Mouse (Mus musculus): ENCODE data around the gene Myh6. TPM values are rescaled to one million over a fixed set of nuclear protein-coding genes. Genes with fewer than 3 reads are reported as not detected.
"Not testable (repeated sequence)": the region's sequence is repeated elsewhere in the genome, so short reads cannot be mapped to it uniquely, and the experiment has no call there.

The Myh6 gene
- total and polyA plus RNA-seq, 3 experiments, result 6,249 to 21,149 (median 19,033) TPM

GRCm38 (mm10) chr14:55003878-55004855 lies 37.4 kb upstream of the Myh6 start:
- intact Hi-C loops (cut with DNase I), result no loop called here
- Histone ChIP-seq H3K27ac (peak overlapping the region; percentile 93), H3K36me3 (ENCODE audit: control insufficient read depth, insufficient read depth, low read length) (no peaks in the 10 kb centered on the region), H3K27me3 (ENCODE audit: control insufficient read depth, insufficient read depth, low read length) (no peaks in the 10 kb centered on the region), H3K4me3 (no peak overlapping the region), H3K79me2 (replicated peaks; ENCODE audit: control insufficient read depth, insufficient read depth, low read length) (no peaks in the 10 kb centered on the region), H3K9ac (ENCODE audit: low read depth, low read length) (peak overlapping the region; percentile 22; the same call in 1 of the 2 replicates), H3K4me1 (ENCODE audit: control insufficient read depth, insufficient read depth, low read length) (peaks cover 13% of the 10 kb centered on the region)
- TF ChIP-seq POLR2A (IDR thresholded peaks at IDR 0.05; ENCODE audit: insufficient read depth, low read depth, low read length) (peak; percentile 68), CTCF (IDR thresholded peaks at IDR 0.05) (no peak), EP300 (IDR thresholded peaks at IDR 0.05; ENCODE audit: insufficient read depth, low read depth, low read length) (peak; percentile 87)
- DNase-seq, result peak; percentile 64 to 83
- WGBS, result 35% methylated on average over 18 of the region's 18 CpGs

GRCm38 (mm10) chr14:55002687-55003120 lies 36.0 kb upstream of the Myh6 start:
- Histone ChIP-seq H3K9ac (ENCODE audit: low read depth, low read length) (no peak overlapping the region), H3K27me3 (ENCODE audit: control insufficient read depth, insufficient read depth, low read length) (no peaks in the 10 kb centered on the region), H3K79me2 (replicated peaks; ENCODE audit: control insufficient read depth, insufficient read depth, low read length) (no peaks in the 10 kb centered on the region), H3K36me3 (ENCODE audit: control insufficient read depth, insufficient read depth, low read length) (no peaks in the 10 kb centered on the region), H3K4me1 (ENCODE audit: control insufficient read depth, insufficient read depth, low read length) (peaks cover 13% of the 10 kb centered on the region), H3K4me3 (no peak overlapping the region), H3K27ac (peak overlapping the region; percentile 93)
- peak in 1 of 2 experiments; percentile 36 for DNase-seq
- WGBS, result 13% methylated on average over 7 of the region's 7 CpGs
- intact Hi-C loops (cut with DNase I), result no loop called here
- TF ChIP-seq EP300 (IDR thresholded peaks at IDR 0.05; ENCODE audit: insufficient read depth, low read depth, low read length) (0 out of 2 replicates have a peak, but pooled peaks have one; percentile 60), POLR2A (IDR thresholded peaks at IDR 0.05; ENCODE audit: insufficient read depth, low read depth, low read length) (peak; percentile 62; the same call in 1 of the 2 replicates), CTCF (IDR thresholded peaks at IDR 0.05) (no peak)

- intact Hi-C loops (cut with DNase I), result no loop called here
- H3K9ac ChIP-seq (ENCODE audit: low read depth, low read length), result no peak overlapping the region
- peak overlapping the region; percentile 93 for H3K27ac ChIP-seq
- no peaks in the 10 kb centered on the region for H3K79me2 ChIP-seq (replicated peaks; ENCODE audit: control insufficient read depth, insufficient read depth, low read length)
- no peak overlapping the region for H3K4me3 ChIP-seq
- 20% methylated on average over 12 of the region's 12 CpGs for WGBS
- no peak for DNase-seq
- TF ChIP-seq CTCF (IDR thresholded peaks at IDR 0.05), result no peak
- TF ChIP-seq EP300 (IDR thresholded peaks at IDR 0.05; ENCODE audit: insufficient read depth, low read depth, low read length), result peak; percentile 85
- TF ChIP-seq POLR2A (IDR thresholded peaks at IDR 0.05; ENCODE audit: insufficient read depth, low read depth, low read length), result peak; percentile 70
- H3K27me3 ChIP-seq (ENCODE audit: control insufficient read depth, insufficient read depth, low read length), result no peaks in the 10 kb centered on the region
- no peaks in the 10 kb centered on the region for H3K36me3 ChIP-seq (ENCODE audit: control insufficient read depth, insufficient read depth, low read length)
- peaks cover 13% of the 10 kb centered on the region for H3K4me1 ChIP-seq (ENCODE audit: control insufficient read depth, insufficient read depth, low read length)
Measured at GRCm38 (mm10) chr14:55001938-55002686, 35.4 kb upstream of the Myh6 start.

DNA sequence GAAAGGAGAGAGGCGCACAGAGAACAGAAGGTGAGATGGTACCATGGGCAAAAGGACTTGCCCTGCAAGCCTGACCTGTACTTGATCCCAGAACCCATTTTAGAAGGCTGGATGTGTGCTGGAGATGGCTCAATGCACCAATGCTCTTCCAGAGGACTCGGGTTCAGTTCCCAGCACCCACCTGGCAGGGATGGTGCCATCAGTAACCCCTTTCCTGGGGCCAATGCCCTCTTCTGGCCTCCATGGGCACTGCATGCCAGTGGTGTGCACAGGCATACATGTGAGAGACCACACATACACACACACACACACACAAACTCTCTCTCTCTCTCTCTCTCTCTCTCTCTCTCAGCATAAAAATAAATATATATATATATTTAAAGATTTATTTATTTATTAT lies 34.7 kb upstream of the Myh6 start:
- Histone ChIP-seq H3K27me3 (ENCODE audit: control insufficient read depth, insufficient read depth, low read length) (no peaks in the 10 kb centered on the region), H3K79me2 (replicated peaks; ENCODE audit: control insufficient read depth, insufficient read depth, low read length) (no peaks in the 10 kb centered on the region), H3K4me1 (ENCODE audit: control insufficient read depth, insufficient read depth, low read length) (peaks cover 13% of the 10 kb centered on the region), H3K4me3 (no peak overlapping the region), H3K36me3 (ENCODE audit: control insufficient read depth, insufficient read depth, low read length) (no peaks in the 10 kb centered on the region), H3K27ac (no peak overlapping the region; the same call in 1 of the 2 replicates), H3K9ac (ENCODE audit: low read depth, low read length) (no peak overlapping the region)
- DNase-seq, result peak in 1 of 2 experiments; percentile 45
- 88% methylated on average over 2 of the region's 2 CpGs for WGBS
- TF ChIP-seq EP300 (IDR thresholded peaks at IDR 0.05; ENCODE audit: insufficient read depth, low read depth, low read length), result peak; percentile 96
- peak; percentile 77 for TF ChIP-seq POLR2A (IDR thresholded peaks at IDR 0.05; ENCODE audit: insufficient read depth, low read depth, low read length)
- peak; percentile 54 for TF ChIP-seq CTCF (IDR thresholded peaks at IDR 0.05)
- intact Hi-C loops (cut with DNase I), result no loop called here

DNA sequence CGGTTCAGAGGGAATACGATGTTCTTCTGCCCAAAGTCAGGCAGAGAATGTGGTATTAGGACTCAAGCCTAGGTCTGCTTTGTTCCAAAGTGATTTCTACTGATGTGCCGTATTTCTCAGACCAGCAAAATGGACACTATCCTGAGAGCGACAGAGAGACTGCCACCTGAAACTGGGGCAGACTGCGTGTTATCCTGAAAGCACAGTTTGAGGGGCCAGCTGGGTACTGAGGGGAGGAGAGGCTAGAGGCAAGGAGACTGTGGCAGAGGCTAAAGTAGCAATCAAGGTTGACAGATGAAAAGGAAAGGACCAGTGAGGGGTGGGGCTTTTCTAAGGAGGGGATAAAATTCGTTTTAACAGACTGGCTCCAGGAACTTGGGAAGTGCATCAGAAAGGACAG lies 34.1 kb upstream of the Myh6 start:
- no peaks in the 10 kb centered on the region for H3K79me2 ChIP-seq (replicated peaks; ENCODE audit: control insufficient read depth, insufficient read depth, low read length)
- 67% methylated on average over 6 of the region's 6 CpGs for WGBS
- no peak overlapping the region; the same call in 1 of the 2 replicates for H3K27ac ChIP-seq
- no peaks in the 10 kb centered on the region for H3K27me3 ChIP-seq (ENCODE audit: control insufficient read depth, insufficient read depth, low read length)
- H3K4me1 ChIP-seq (ENCODE audit: control insufficient read depth, insufficient read depth, low read length), result peaks cover 13% of the 10 kb centered on the region
- no peak for DNase-seq
- H3K9ac ChIP-seq (ENCODE audit: low read depth, low read length), result no peak overlapping the region
- H3K36me3 ChIP-seq (ENCODE audit: control insufficient read depth, insufficient read depth, low read length), result no peaks in the 10 kb centered on the region
- no peak overlapping the region for H3K4me3 ChIP-seq
- intact Hi-C loops (cut with DNase I), result no loop called here
- TF ChIP-seq CTCF (IDR thresholded peaks at IDR 0.05), result no peak
- TF ChIP-seq POLR2A (IDR thresholded peaks at IDR 0.05; ENCODE audit: insufficient read depth, low read depth, low read length), result peak; percentile 73; the same call in 1 of the 2 replicates
- TF ChIP-seq EP300 (IDR thresholded peaks at IDR 0.05; ENCODE audit: insufficient read depth, low read depth, low read length), result peak; percentile 68; the same call in 1 of the 2 replicates

DNA sequence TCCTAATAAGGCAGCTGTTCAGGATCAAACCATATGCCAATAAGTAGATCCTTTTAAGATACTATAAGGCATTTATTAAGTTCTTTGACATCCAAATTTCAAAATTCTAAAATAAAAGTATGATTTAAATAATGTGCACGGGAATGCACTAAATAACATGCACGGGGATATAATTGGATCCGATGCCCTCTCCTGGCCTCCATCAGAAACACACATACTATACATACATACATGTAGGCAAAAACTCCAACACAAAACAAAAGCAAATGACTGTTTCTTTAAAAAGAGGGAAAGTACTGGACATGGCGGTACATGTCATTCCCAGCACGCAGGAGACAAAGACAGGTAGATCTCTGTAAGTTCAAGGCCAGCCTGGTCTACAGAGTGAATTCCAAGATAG lies 33.1 kb upstream of the Myh6 start:
- H3K4me1 ChIP-seq (ENCODE audit: control insufficient read depth, insufficient read depth, low read length), result peaks cover 11% of the 10 kb centered on the region
- H3K79me2 ChIP-seq (replicated peaks; ENCODE audit: control insufficient read depth, insufficient read depth, low read length); H3K4me3 ChIP-seq; H3K27ac ChIP-seq; H3K9ac ChIP-seq (ENCODE audit: low read depth, low read length); H3K27me3 ChIP-seq (ENCODE audit: control insufficient read depth, insufficient read depth, low read length); intact Hi-C loops (cut with DNase I); H3K36me3 ChIP-seq (ENCODE audit: control insufficient read depth, insufficient read depth, low read length); DNase-seq: not testable (repeated sequence)
- WGBS, result 64% methylated on average over 5 of the region's 5 CpGs
